Mouse (Mus musculus): ENCODE data around the gene Zc4h2. TPM values are rescaled to one million over a fixed set of nuclear protein-coding genes. Genes with fewer than 3 reads are reported as not detected.

Zc4h2 gene
- polyA plus RNA-seq (2012; rRNA removed), result 2.1 TPM in 2 replicates

- peak; percentile 37 for DNase-seq (ENCODE audit: low read depth)
These were observed at the start of gene Zc4h2 for GRCm38 (mm10) chrX:95657804-95658599. Gene Zc4h2 (minus strand): TSS chrX:95658509.

- DNase-seq (ENCODE audit: low read depth), result no peak
These were observed 28.8 kb upstream of the Zc4h2 start for GRCm38 (mm10) chrX:95687119-95687518.

GRCm38 (mm10) chrX:95682206-95682605 is 23.9 kb upstream of the Zc4h2 start:
- no peak for DNase-seq (ENCODE audit: low read depth)

GRCm38 (mm10) chrX:95658600-95659084 is 333 bp upstream of the Zc4h2 start:
- no peak for DNase-seq (ENCODE audit: low read depth)

- no peak for DNase-seq (ENCODE audit: low read depth)
These were observed 57.7 kb downstream of the Zc4h2 start for GRCm38 (mm10) chrX:95600609-95601008.

Other genes with a start within 250 kb of the Zc4h2 start
- gene Amer1, start 213.6 kb downstream of the Zc4h2 start, polyA plus RNA-seq (2012; rRNA removed), result 4.8 and 6.4 TPM in 2 replicates
- gene Asb12, start 100.5 kb downstream of the Zc4h2 start, polyA plus RNA-seq (2012; rRNA removed), result 1.8 and 3.3 TPM in 2 replicates
- not detected in 2 replicates for gene Pfn5, start 100.4 kb downstream of the Zc4h2 start, polyA plus RNA-seq (2012; rRNA removed)
- 0.78 and 0.89 TPM in 2 replicates for gene Zc3h12b, start 53.2 kb upstream of the Zc4h2 start, polyA plus RNA-seq (2012; rRNA removed)

All from gonadal fat pad, adult 2 months (tissue).